Mouse (Mus musculus) mesoderm, embryonic 11.5 days (tissue): Measurements from ENCODE around the gene Gm7173.

Experiments
- DNase-seq: peaks from one replicate; pipeline ENCODE4 v3.0.0-alpha.2; 2012; ENCODE audit warnings: low read depth, low spot score

Gene Gm7173

GRCm38 (mm10) chrX:79516977-79517645, at the start of gene Gm7173:
Gm7173 (minus strand) TSS chrX:79517285.
- peak; percentile 46 for DNase-seq

- no peak for DNase-seq
Measured at GRCm38 (mm10) chrX:79517646-79518016, 546 bp upstream of the Gm7173 start.

- no peak for DNase-seq
Measured at GRCm38 (mm10) chrX:79316790-79317189, 200.3 kb downstream of the Gm7173 start.
